In genomic region chr11:121793530-121793929, GRCm38 (mm10) we compare ENCODE assay signal across 26 mouse cellular contexts. TPM values are rescaled to one million over a fixed set of nuclear protein-coding genes. Genes with fewer than 3 reads are reported as not detected.
"Had no signal": no experiment of that assay in that cellular context is flagged by ENCODE, and none has a peak within 500 bp of the region (broad histone marks: within the 10 kb centered on the region; RNA-seq: fewer than 3 reads in every experiment).

No protein-coding gene starts in this region.

- H3K27ac ChIP-seq: kidney, postnatal 0 days; layer of hippocampus, adult 2 months; left cerebral cortex, adult 2 months; liver, embryonic 13.5 days; neural tube, embryonic 12.5 days; neural tube, embryonic 15.5 days had no signal

- ATAC-seq: inflammation-experienced regulatory T-cells, adult 6 months had no signal

- H3K4me1 ChIP-seq: liver, embryonic 13.5 days; neural tube, embryonic 12.5 days; neural tube, embryonic 15.5 days had no signal

- H3K27me3 ChIP-seq: neural tube, embryonic 12.5 days; neural tube, embryonic 15.5 days had no signal

- H3K9me3 ChIP-seq: liver, embryonic 13.5 days; megakaryocyte, embryonic 14.5 days; neural tube, embryonic 12.5 days; neural tube, embryonic 15.5 days had no signal

- H3K9ac ChIP-seq: liver, embryonic 13.5 days; neural tube, embryonic 12.5 days; neural tube, embryonic 15.5 days had no signal

- H3K36me3 ChIP-seq: liver, embryonic 13.5 days; neural tube, embryonic 12.5 days; neural tube, embryonic 15.5 days had no signal

- H3K4me2 ChIP-seq: liver, embryonic 13.5 days; midbrain, embryonic 11.5 days; neural tube, embryonic 12.5 days; neural tube, embryonic 15.5 days had no signal

- H3K4me3 ChIP-seq: layer of hippocampus, adult 2 months; left cerebral cortex, adult 2 months; liver, embryonic 13.5 days; megakaryocyte, embryonic 14.5 days; neural tube, embryonic 12.5 days; neural tube, embryonic 15.5 days had no signal

- DNase-seq: kidney, adult 18-20 months; layer of hippocampus, postnatal 36 days; liver, embryonic 13.5 days; lung, adult 2 months; midbrain, embryonic 14.5 days; right cerebral cortex, postnatal 25 days; spleen, adult 18-20 months; thymus, postnatal 25 days had no signal

RNA-seq across cellular contexts. Expression of gene Ptchd3, which starts 36.5 kb away (rescaled TPM):
- total RNA-seq: layer of hippocampus, adult 2 months; layer of hippocampus, postnatal 10 days; layer of hippocampus, postnatal 36 days; left cerebral cortex, adult 2 months; left cerebral cortex, postnatal 10 days; left cerebral cortex, postnatal 36 days; liver, adult 2 months had no signal
- polyA plus RNA-seq: inflammation-experienced regulatory T-cells, adult 6 months; kidney, postnatal 0 days; large intestine, adult 2 months; limb, embryonic 11.5 days; liver, adult 2 months; liver, embryonic 13.5 days; liver, embryonic 16.5 days; lung, adult 2 months; lung, postnatal 0 days; midbrain, embryonic 11.5 days; midbrain, embryonic 14.5 days; midbrain, postnatal 0 days; neural tube, embryonic 12.5 days; neural tube, embryonic 15.5 days; stomach, embryonic 16.5 days had no signal
